Mouse (Mus musculus) forebrain, embryonic 14.5 days (tissue): ENCODE results near the gene Uggt1. TPM values are rescaled to one million over a fixed set of nuclear protein-coding genes. Genes with fewer than 3 reads are reported as not detected.

ENCODE experiments used
- microRNA-seq: library from miRNA; unstranded; fragments of <30 nt; microRNA quantifications from one replicate; pipeline ENCODE4, GENCODE M21; 2016
- polyA plus RNA-seq: library from polyadenylated mRNA; unstranded; fragments of >200 nt; fragmentation: Nextera tagmentation; extraction: Ambion mirVana; gene quantifications from 2 replicates; pipeline ENCODE4 v1.2.1, GENCODE M21; 2014

Uggt1 gene
- polyA plus RNA-seq, 1 experiment from 2014 or later = 66.8 TPM

Small RNA genes within 50 kb of the gene (microRNA-seq; reads per million reads assigned to microRNA genes)
- 2.4 reads per million, percentile 14 among the genes with 10 or more reads in this experiment for gene Mir6897

Other genes with a start within 250 kb of the Uggt1 start
- gene Hs6st1, start 176.3 kb downstream of the Uggt1 start, polyA plus RNA-seq = 10.2 and 10.6 TPM in 2 replicates
- gene Neurl3, start 30.0 kb upstream of the Uggt1 start, polyA plus RNA-seq = 0.32 and 0.51 TPM in 2 replicates
- gene Arid5a, start 63.0 kb upstream of the Uggt1 start, polyA plus RNA-seq = 1.8 and 2.0 TPM in 2 replicates
- gene Kansl3, start 124.5 kb upstream of the Uggt1 start, polyA plus RNA-seq = 18.3 and 26.7 TPM in 2 replicates
- 0.98 and 1.0 TPM in 2 replicates for gene Fer1l5, start 127.6 kb upstream of the Uggt1 start, polyA plus RNA-seq
- 32.6 and 39.3 TPM in 2 replicates for gene Lman2l, start 200.6 kb upstream of the Uggt1 start, polyA plus RNA-seq
- 7.8 and 9.0 TPM in 2 replicates for gene Cnnm4, start 226.9 kb upstream of the Uggt1 start, polyA plus RNA-seq